Comparison of ENCODE assay signal across 15 mouse cellular contexts in genomic region chr8:6657451-6657990, GRCm38 (mm10).
"Had no signal": no experiment of that assay in that cellular context is flagged by ENCODE, and none has a peak within 500 bp of the region (broad histone marks: within the 10 kb centered on the region; RNA-seq: fewer than 3 reads in every experiment).

No protein-coding gene starts in this region.

- H3K4me2 ChIP-seq: kidney, embryonic 15.5 days; limb, embryonic 15.5 days; liver, embryonic 12.5 days; lung, embryonic 15.5 days; neural tube, embryonic 15.5 days had no signal

- H3K36me3 ChIP-seq: kidney, embryonic 15.5 days; limb, embryonic 15.5 days; liver, embryonic 12.5 days; lung, embryonic 15.5 days; midbrain, embryonic 10.5 days; neural tube, embryonic 15.5 days had no signal

- H3K9me3 ChIP-seq: kidney, embryonic 15.5 days; limb, embryonic 15.5 days; liver, embryonic 12.5 days; lung, embryonic 15.5 days; midbrain, embryonic 10.5 days; neural tube, embryonic 15.5 days had no signal

- H3K4me1 ChIP-seq: kidney, embryonic 15.5 days; limb, embryonic 15.5 days; liver, embryonic 12.5 days; lung, embryonic 15.5 days; midbrain, embryonic 10.5 days; neural tube, embryonic 15.5 days had no signal

- H3K27me3 ChIP-seq: kidney, embryonic 15.5 days; limb, embryonic 15.5 days; liver, embryonic 12.5 days; lung, embryonic 15.5 days; neural tube, embryonic 15.5 days had no signal

- H3K4me3 ChIP-seq: kidney, embryonic 15.5 days; limb, embryonic 15.5 days; liver, embryonic 12.5 days; lung, embryonic 15.5 days; midbrain, embryonic 10.5 days; myocyte; neural tube, embryonic 15.5 days had no signal

- H3K27ac ChIP-seq: kidney, embryonic 15.5 days; limb, embryonic 15.5 days; liver, embryonic 12.5 days; lung, embryonic 15.5 days; midbrain, embryonic 10.5 days; neural tube, embryonic 15.5 days had no signal

- DNase-seq: kidney, postnatal 25 days; layer of hippocampus, adult 9-11 months; layer of hippocampus, postnatal 36 days; lung, postnatal 4 days; midbrain, embryonic 14.5 days; right cerebral cortex, adult 18-20 months; right cerebral cortex, postnatal 25 days; thymus, postnatal 4 days had no signal

- ATAC-seq: liver, embryonic 12.5 days had no signal

- H3K9ac ChIP-seq: kidney, embryonic 15.5 days; limb, embryonic 15.5 days; liver, embryonic 12.5 days; lung, embryonic 15.5 days; neural tube, embryonic 15.5 days had no signal
